ENCODE assay signal across 14 mouse cellular contexts in genomic region chr15:82984097-82984496, GRCm38 (mm10). TPM values are rescaled to one million over a fixed set of nuclear protein-coding genes. Genes with fewer than 3 reads are reported as not detected.
DNase-seq lines count a peak whose midpoint lies in the region; ATAC-seq lines count a peak whose summit lies in the region.
"Had no signal": no experiment of that assay in that cellular context is flagged by ENCODE, and none has a peak within 500 bp of the region (broad histone marks: within the 10 kb centered on the region; RNA-seq: fewer than 3 reads in every experiment).

No protein-coding gene starts in this region.

- H3K4me3 ChIP-seq in hindbrain, embryonic 10.5 days, result peak overlapping the region; percentile 35; the same call in 1 of the 2 replicates
- H3K4me3 ChIP-seq in hindbrain, embryonic 16.5 days (ENCODE audit: low read length), result no peak overlapping the region
- peak overlapping the region; percentile 39 for H3K4me3 ChIP-seq in forebrain, embryonic 10.5 days
- H3K4me3 ChIP-seq in limb, embryonic 10.5 days, result peak overlapping the region; percentile 28
- no peak overlapping the region for H3K4me3 ChIP-seq in neural tube, embryonic 12.5 days

- no peak overlapping the region for H3K9ac ChIP-seq in hindbrain, embryonic 16.5 days (ENCODE audit: low read depth, low read length)
- H3K9ac ChIP-seq in neural tube, embryonic 12.5 days, result no peak overlapping the region

- H3K27ac ChIP-seq in hindbrain, embryonic 10.5 days, result peak overlapping the region; percentile 83
- H3K27ac ChIP-seq in hindbrain, embryonic 16.5 days (ENCODE audit: low read depth, low read length), result no peak overlapping the region; the same call in 1 of the 2 replicates
- peak overlapping the region; percentile 84 for H3K27ac ChIP-seq in forebrain, embryonic 10.5 days
- peak overlapping the region; percentile 87 for H3K27ac ChIP-seq in limb, embryonic 10.5 days
- no peak overlapping the region for H3K27ac ChIP-seq in neural tube, embryonic 12.5 days

- WGBS in hindbrain, embryonic 10.5 days, result 10% methylated on average over 4 of the region's 4 CpGs
- 5% methylated on average over 4 of the region's 4 CpGs for WGBS in hindbrain, embryonic 16.5 days
- 5% methylated on average over 4 of the region's 4 CpGs for WGBS in forebrain, embryonic 10.5 days
- 5% methylated on average over 4 of the region's 4 CpGs for WGBS in limb, embryonic 10.5 days
- WGBS in neural tube, embryonic 12.5 days, result 5% methylated on average over 4 of the region's 4 CpGs

- DNase-seq in hindbrain, embryonic 10.5 days (ENCODE audit: low spot score), result no peak
- no peak for DNase-seq in forebrain, embryonic 10.5 days (ENCODE audit: extremely low spot score, low spot score)
- no peak for DNase-seq in limb, embryonic 10.5 days (ENCODE audit: low spot score)
- DNase-seq in right cerebral cortex, adult 18-20 months, result no peak
- DNase-seq in ovary, postnatal 10 days (ENCODE audit: low spot score), result no peak
- DNase-seq in gastrocnemius, postnatal 25 days, result no peak
- DNase-seq: B cell, adult 2 months; cerebellum, adult 11 months; right cerebral cortex, postnatal 4 days; thymus, postnatal 14 days had no signal

- H3K9me3 ChIP-seq in hindbrain, embryonic 10.5 days, result no peaks in the 10 kb centered on the region
- H3K9me3 ChIP-seq in hindbrain, embryonic 16.5 days (ENCODE audit: control insufficient read depth, low read length), result no peaks in the 10 kb centered on the region
- H3K9me3 ChIP-seq in forebrain, embryonic 10.5 days, result no peaks in the 10 kb centered on the region
- no peaks in the 10 kb centered on the region for H3K9me3 ChIP-seq in limb, embryonic 10.5 days (replicated peaks)
- no peaks in the 10 kb centered on the region for H3K9me3 ChIP-seq in neural tube, embryonic 12.5 days

- peaks cover 94% of the 10 kb centered on the region for H3K27me3 ChIP-seq in hindbrain, embryonic 10.5 days (ENCODE audit: insufficient read depth, poor library complexity, severe bottlenecking)
- no peaks in the 10 kb centered on the region for H3K27me3 ChIP-seq in hindbrain, embryonic 16.5 days (replicated peaks; ENCODE audit: control insufficient read depth, insufficient read depth, low read length)
- H3K27me3 ChIP-seq in forebrain, embryonic 10.5 days (ENCODE audit: poor library complexity, severe bottlenecking), result peaks cover 84% of the 10 kb centered on the region
- H3K27me3 ChIP-seq in limb, embryonic 10.5 days (ENCODE audit: low read depth, poor library complexity, severe bottlenecking), result peaks cover 66% of the 10 kb centered on the region
- peaks cover 64% of the 10 kb centered on the region for H3K27me3 ChIP-seq in neural tube, embryonic 12.5 days (replicated peaks)

- no peaks in the 10 kb centered on the region for H3K36me3 ChIP-seq in hindbrain, embryonic 10.5 days
- H3K36me3 ChIP-seq in hindbrain, embryonic 16.5 days (ENCODE audit: control insufficient read depth, insufficient read depth, low read length), result no peaks in the 10 kb centered on the region
- no peaks in the 10 kb centered on the region for H3K36me3 ChIP-seq in forebrain, embryonic 10.5 days (replicated peaks)
- H3K36me3 ChIP-seq in limb, embryonic 10.5 days, result no peaks in the 10 kb centered on the region
- H3K36me3 ChIP-seq in neural tube, embryonic 12.5 days, result no peaks in the 10 kb centered on the region

- H3K4me1 ChIP-seq in hindbrain, embryonic 10.5 days (replicated peaks), result peaks cover 72% of the 10 kb centered on the region
- peaks cover 48% of the 10 kb centered on the region for H3K4me1 ChIP-seq in hindbrain, embryonic 16.5 days (ENCODE audit: control insufficient read depth, insufficient read depth, low read depth, low read length)
- H3K4me1 ChIP-seq in forebrain, embryonic 10.5 days, result peaks cover 82% of the 10 kb centered on the region
- peaks cover 84% of the 10 kb centered on the region for H3K4me1 ChIP-seq in limb, embryonic 10.5 days
- peaks cover 67% of the 10 kb centered on the region for H3K4me1 ChIP-seq in neural tube, embryonic 12.5 days

- no peak overlapping the region; the same call in 1 of the 2 replicates for H3K4me2 ChIP-seq in hindbrain, embryonic 16.5 days (ENCODE audit: low read length)
- H3K4me2 ChIP-seq in neural tube, embryonic 12.5 days (replicated peaks), result peak overlapping the region; percentile 53
- H3K4me2 ChIP-seq: heart, embryonic 11.5 days had no signal

- ATAC-seq in hindbrain, embryonic 16.5 days, result no peak
- no peak for ATAC-seq in neural tube, embryonic 12.5 days (ENCODE audit: low FRiP score, low read depth)
- ATAC-seq: inflammation-experienced regulatory T-cells, adult 6 months had no signal

RNA-seq across cellular contexts. Expression of gene Tcf20, which starts 3.6 kb away (rescaled TPM):
- polyA plus RNA-seq in hindbrain, embryonic 10.5 days (2016; fragmentation: Nextera tagmentation; extraction: Ambion mirVana), result 6.7 and 6.9 TPM in 2 replicates
- polyA plus RNA-seq in hindbrain, embryonic 16.5 days (2015; fragmentation: Nextera tagmentation; extraction: Ambion mirVana), result 9.3 TPM in 2 replicates
- 6.5 and 7.1 TPM in 2 replicates for polyA plus RNA-seq in forebrain, embryonic 10.5 days (2016; fragmentation: Nextera tagmentation; extraction: Ambion mirVana)
- polyA plus RNA-seq in limb, embryonic 10.5 days (2016; fragmentation: Nextera tagmentation; extraction: Ambion mirVana), result 8.1 and 8.3 TPM in 2 replicates
- polyA plus RNA-seq in neural tube, embryonic 12.5 days (2016; fragmentation: Nextera tagmentation; extraction: Ambion mirVana), result 9.8 and 11.8 TPM in 2 replicates
- 10 to 100 TPM; 24.4 to 25.5 TPM for total RNA-seq in gastrocnemius, postnatal 25 days (2021)

RNA-seq across cellular contexts. Expression of gene Nfam1, which starts 49.0 kb away (rescaled TPM):
- 2.8 and 3.6 TPM in 2 replicates for polyA plus RNA-seq in hindbrain, embryonic 10.5 days (2016; fragmentation: Nextera tagmentation; extraction: Ambion mirVana)
- polyA plus RNA-seq in hindbrain, embryonic 16.5 days (2015; fragmentation: Nextera tagmentation; extraction: Ambion mirVana), result 2.2 and 2.5 TPM in 2 replicates
- polyA plus RNA-seq in forebrain, embryonic 10.5 days (2016; fragmentation: Nextera tagmentation; extraction: Ambion mirVana), result 1.6 and 2.3 TPM in 2 replicates
- 2.6 and 2.9 TPM in 2 replicates for polyA plus RNA-seq in limb, embryonic 10.5 days (2016; fragmentation: Nextera tagmentation; extraction: Ambion mirVana)
- 2.4 and 2.9 TPM in 2 replicates for polyA plus RNA-seq in neural tube, embryonic 12.5 days (2016; fragmentation: Nextera tagmentation; extraction: Ambion mirVana)
- total RNA-seq in gastrocnemius, postnatal 25 days (2021), result 1 to 10 TPM in 1 of 2 experiments, under 1 TPM in 1; 0.69 to 1.3 TPM

Comparison
In these comparisons a context has a peak if more than half of its experiments do, and no peak if none do; other contexts are left out.
1. H3K27ac ChIP-seq: peak in hindbrain, embryonic 10.5 days (single experiment), forebrain, embryonic 10.5 days (single experiment) and limb, embryonic 10.5 days (single experiment); none in hindbrain, embryonic 16.5 days (single experiment) and neural tube, embryonic 12.5 days (single experiment).
2. H3K4me3 ChIP-seq: peak in hindbrain, embryonic 10.5 days (single experiment), forebrain, embryonic 10.5 days (single experiment) and limb, embryonic 10.5 days (single experiment); none in hindbrain, embryonic 16.5 days (single experiment) and neural tube, embryonic 12.5 days (single experiment).